Mouse (Mus musculus): Measurements from ENCODE around the gene Srrd.

GRCm38 (mm10) chr5:112371933-112372332 is 29.1 kb upstream of the Srrd start:
- TF ChIP-seq GATA1 (IDR thresholded peaks at IDR 0.05; ENCODE audit: borderline replicate concordance, low read length) (no peak), FLI1 (IDR thresholded peaks at IDR 0.05; ENCODE audit: low read length) (no peak)

All from megakaryocyte, embryonic 14.5 days (primary cell).